ENCODE assay signal across 8 mouse cellular contexts in the genomic region with DNA sequence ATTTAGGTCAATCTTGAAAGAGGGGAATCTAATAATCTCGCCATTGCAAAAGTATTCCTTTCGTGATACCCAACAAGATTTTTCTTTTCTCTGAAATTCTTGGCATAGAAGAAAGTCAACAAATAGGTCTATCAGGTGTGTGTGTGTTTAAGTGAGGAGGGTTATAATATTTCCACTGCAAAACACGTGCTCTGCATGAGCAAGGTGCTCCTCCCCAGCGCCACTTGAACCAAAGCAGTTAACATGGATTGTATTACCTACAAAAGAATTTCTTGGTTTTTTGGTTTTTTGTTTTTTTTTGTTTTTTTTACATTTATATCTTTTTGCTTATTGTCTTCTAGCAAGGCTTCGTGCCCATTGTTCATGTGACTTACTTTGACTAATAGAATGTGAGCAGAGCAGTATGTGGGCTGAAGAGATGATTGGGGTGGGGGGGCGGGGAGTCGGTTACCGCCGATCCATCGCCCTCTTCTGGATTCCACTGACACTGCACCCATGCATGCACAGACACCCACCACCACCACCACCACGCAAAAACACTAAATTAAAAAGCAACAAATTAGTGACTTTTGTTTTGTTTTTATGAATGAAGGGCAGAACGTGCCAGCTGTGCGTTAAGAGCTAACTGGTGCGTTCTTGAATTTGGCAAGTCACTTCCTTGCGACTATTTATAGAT. TPM values are rescaled to one million over a fixed set of nuclear protein-coding genes. Genes with fewer than 3 reads are reported as not detected.
DNase-seq lines count a peak whose midpoint lies in the region; ATAC-seq lines count a peak whose summit lies in the region.

No protein-coding gene starts in this region.

- ATAC-seq in intestine, embryonic 16.5 days: no peak; the same call in 1 of the 2 replicates
- no peak for ATAC-seq in limb, embryonic 15.5 days (ENCODE audit: insufficient number of reproducible peaks, low FRiP score, low TSS enrichment, low read depth)
- peak; percentile 78 for ATAC-seq in midbrain, embryonic 15.5 days (replicated peaks)

- H3K36me3 ChIP-seq in intestine, embryonic 16.5 days (ENCODE audit: control insufficient read depth, insufficient read depth, low read length): no peaks in the 10 kb centered on the region
- H3K36me3 ChIP-seq in limb, embryonic 15.5 days: no peaks in the 10 kb centered on the region
- H3K36me3 ChIP-seq in midbrain, embryonic 15.5 days (replicated peaks): no peaks in the 10 kb centered on the region

- no peaks in the 10 kb centered on the region for H3K27me3 ChIP-seq in intestine, embryonic 16.5 days (replicated peaks; ENCODE audit: control insufficient read depth, insufficient read depth, low read length)
- H3K27me3 ChIP-seq in limb, embryonic 15.5 days: no peaks in the 10 kb centered on the region
- no peaks in the 10 kb centered on the region for H3K27me3 ChIP-seq in midbrain, embryonic 15.5 days (replicated peaks)

- intact Hi-C loops in gastrocnemius, postnatal 14 days (cut with DNase I; ENCODE audit: low total_unique reads): no loop called here

- peak overlapping the region; percentile 100 for H3K27ac ChIP-seq in intestine, embryonic 16.5 days (ENCODE audit: low read length)
- peak overlapping the region; percentile 99 for H3K27ac ChIP-seq in limb, embryonic 15.5 days
- H3K27ac ChIP-seq in midbrain, embryonic 15.5 days: peak overlapping the region; percentile 96

- H3K4me1 ChIP-seq in intestine, embryonic 16.5 days (ENCODE audit: control insufficient read depth, insufficient read depth, low read length): peaks cover 14% of the 10 kb centered on the region
- peaks cover 27% of the 10 kb centered on the region for H3K4me1 ChIP-seq in limb, embryonic 15.5 days
- H3K4me1 ChIP-seq in midbrain, embryonic 15.5 days: peaks cover 28% of the 10 kb centered on the region

- H3K4me3 ChIP-seq in intestine, embryonic 16.5 days (ENCODE audit: low read length): peak overlapping the region; percentile 89
- H3K4me3 ChIP-seq in limb, embryonic 15.5 days: peak overlapping the region; percentile 81
- peak overlapping the region; percentile 88 for H3K4me3 ChIP-seq in midbrain, embryonic 15.5 days

- peak overlapping the region; percentile 80 for H3K4me2 ChIP-seq in intestine, embryonic 16.5 days (ENCODE audit: low read depth, low read length)
- peak overlapping the region; percentile 87 for H3K4me2 ChIP-seq in limb, embryonic 15.5 days
- peak overlapping the region; percentile 60 for H3K4me2 ChIP-seq in midbrain, embryonic 15.5 days

- H3K9me3 ChIP-seq in intestine, embryonic 16.5 days (ENCODE audit: control insufficient read depth, low read length): no peaks in the 10 kb centered on the region
- H3K9me3 ChIP-seq in limb, embryonic 15.5 days: no peaks in the 10 kb centered on the region
- no peaks in the 10 kb centered on the region for H3K9me3 ChIP-seq in midbrain, embryonic 15.5 days

- DNase-seq in spleen, adult 18-20 months: peak; percentile 16 to 58
- no peak for DNase-seq in spleen, adult 12 weeks (ENCODE audit: low spot score)
- DNase-seq in cerebellum, postnatal 10 days: peak; percentile 92 to 94
- peak; percentile 70 for DNase-seq in gastrocnemius, postnatal 14 days
- peak; percentile 48 for DNase-seq in telencephalon, adult 2 months (ENCODE audit: low read depth, low spot score)

- peak overlapping the region; percentile 98 for H3K9ac ChIP-seq in intestine, embryonic 16.5 days (ENCODE audit: low read depth, low read length)
- H3K9ac ChIP-seq in limb, embryonic 15.5 days: peak overlapping the region; percentile 95
- H3K9ac ChIP-seq in midbrain, embryonic 15.5 days: peak overlapping the region; percentile 96

- WGBS in intestine, embryonic 16.5 days: 25% methylated on average over 15 of the region's 15 CpGs
- WGBS in limb, embryonic 15.5 days: 23% methylated on average over 15 of the region's 15 CpGs
- 22% methylated on average over 15 of the region's 15 CpGs for WGBS in midbrain, embryonic 15.5 days

RNA-seq across cellular contexts. Expression of gene Zbed3, which starts 0.7 kb away (rescaled TPM):
- 1 to 10 TPM; 9.1 to 9.7 TPM for total RNA-seq in gastrocnemius, postnatal 14 days (2021)
- 38.5 and 43.4 TPM in 2 replicates for polyA plus RNA-seq in intestine, embryonic 16.5 days (2015; fragmentation: Nextera tagmentation; extraction: Ambion mirVana)
- polyA plus RNA-seq in limb, embryonic 15.5 days (2015; fragmentation: Nextera tagmentation; extraction: Ambion mirVana): 58.9 and 59.9 TPM in 2 replicates
- 38.5 and 38.9 TPM in 2 replicates for polyA plus RNA-seq in midbrain, embryonic 15.5 days (2015; fragmentation: Nextera tagmentation; extraction: Ambion mirVana)

RNA-seq across cellular contexts. Expression of gene Aggf1, which starts 51.1 kb away (rescaled TPM):
- total RNA-seq in gastrocnemius, postnatal 14 days (2021): 10 to 100 TPM; 15.6 TPM
- 22.8 and 25.0 TPM in 2 replicates for polyA plus RNA-seq in intestine, embryonic 16.5 days (2015; fragmentation: Nextera tagmentation; extraction: Ambion mirVana)
- polyA plus RNA-seq in limb, embryonic 15.5 days (2015; fragmentation: Nextera tagmentation; extraction: Ambion mirVana): 29.7 and 30.8 TPM in 2 replicates
- 41.8 and 42.9 TPM in 2 replicates for polyA plus RNA-seq in midbrain, embryonic 15.5 days (2015; fragmentation: Nextera tagmentation; extraction: Ambion mirVana)
